Mouse (Mus musculus): ENCODE measurements around the gene Dlg1.
A peak's percentile ranks its signal among the peaks of the same experiment; 100 is the strongest.

Dlg1 gene

GRCm38 (mm10) chr16:31905891-31906825 is 242.9 kb downstream of the Dlg1 start:
- DNase-seq (ENCODE audit: low spot score in 2 of 2), result no peak

- DNase-seq (ENCODE audit: low spot score in 2 of 2), result no peak
Observed at GRCm38 (mm10) chr16:31906896-31907295, 243.7 kb downstream of the Dlg1 start.

GRCm38 (mm10) chr16:31908959-31909358 is 245.7 kb downstream of the Dlg1 start:
- DNase-seq (ENCODE audit: low spot score in 2 of 2), result peak; percentile 63 to 75

GRCm38 (mm10) chr16:31910281-31910847 is 247.1 kb downstream of the Dlg1 start:
- DNase-seq (ENCODE audit: low spot score in 2 of 2), result no peak

GRCm38 (mm10) chr16:31917776-31918175 is 254.5 kb downstream of the Dlg1 start:
- no peak for DNase-seq (ENCODE audit: low spot score in 2 of 2)

GRCm38 (mm10) chr16:31918248-31918724 is 255.0 kb downstream of the Dlg1 start:
- DNase-seq (ENCODE audit: low spot score in 2 of 2), result peak; percentile 76 to 80

GRCm38 (mm10) chr16:31924368-31924767 is 261.1 kb downstream of the Dlg1 start:
- DNase-seq (ENCODE audit: low spot score in 2 of 2), result no peak

Data from right cerebral cortex, postnatal 36 days (tissue).